Mouse (Mus musculus) forebrain, embryonic 13.5 days (tissue): Measurements from ENCODE around the gene Zbtb40. TPM values are rescaled to one million over a fixed set of nuclear protein-coding genes. Genes with fewer than 3 reads are reported as not detected.

Source experiments
- ATAC-seq: fragments of 200-750 bp; cut with Nextera tagmentation; 2 replicates; pipeline ENCODE4 v1.8.0; 2017
- H3K27ac ChIP-seq: fragments of 300-500 bp; sonication (generic); 2 replicates; pipeline ENCODE4 v1.5.1; 2015; ENCODE audit warnings: inconsistent platforms, mild to moderate bottlenecking, moderate library complexity
- H3K27me3 ChIP-seq: fragments of 300-500 bp; sonication (generic); 2 replicates; pipeline ENCODE4 v1.6.1; 2015; ENCODE audit warnings: mild to moderate bottlenecking, inconsistent platforms
- H3K36me3 ChIP-seq: fragments of 300-500 bp; sonication (generic); 2 replicates; pipeline ENCODE4 v1.6.1; 2015; ENCODE audit warnings: mild to moderate bottlenecking, inconsistent platforms; ENCODE audit not compliant: poor library complexity, severe bottlenecking
- H3K4me1 ChIP-seq: fragments of 300-500 bp; sonication (generic); 2 replicates; pipeline ENCODE4 v1.6.1; 2015; ENCODE audit warnings: inconsistent platforms
- H3K4me2 ChIP-seq: fragments of 300-500 bp; sonication (generic); 2 replicates; pipeline ENCODE4 v1.6.1; 2015; ENCODE audit warnings: inconsistent platforms, mild to moderate bottlenecking, moderate library complexity
- H3K4me3 ChIP-seq: fragments of 300-500 bp; sonication (generic); 2 replicates; pipeline ENCODE4 v1.5.1; 2015; ENCODE audit warnings: mild to moderate bottlenecking, inconsistent platforms
- H3K9ac ChIP-seq: fragments of 300-500 bp; sonication (generic); 2 replicates; pipeline ENCODE4 v1.6.1; 2015; ENCODE audit warnings: mild to moderate bottlenecking, inconsistent platforms
- H3K9me3 ChIP-seq: fragments of 300-500 bp; sonication (generic); replicated peaks from 2 replicates; pipeline ENCODE4 v1.6.1; 2016; ENCODE audit warnings: inconsistent platforms
- WGBS: fragments of 180-500 bp; shearing (Covaris S2); methylation state at CpG from one replicate; pipeline ENCODE4 v1.1.7; 2015; 5-methylcytosine and 5-hydroxymethylcytosine counted together
- polyA plus RNA-seq: library from polyadenylated mRNA; unstranded; fragments of >200 nt; fragmentation: Nextera tagmentation; extraction: Ambion mirVana; gene quantifications from 2 replicates; pipeline ENCODE4 v1.2.1, GENCODE M21; 2015

Zbtb40 gene
- polyA plus RNA-seq, 1 experiment from 2014 or later: 4.8 TPM

DNA sequence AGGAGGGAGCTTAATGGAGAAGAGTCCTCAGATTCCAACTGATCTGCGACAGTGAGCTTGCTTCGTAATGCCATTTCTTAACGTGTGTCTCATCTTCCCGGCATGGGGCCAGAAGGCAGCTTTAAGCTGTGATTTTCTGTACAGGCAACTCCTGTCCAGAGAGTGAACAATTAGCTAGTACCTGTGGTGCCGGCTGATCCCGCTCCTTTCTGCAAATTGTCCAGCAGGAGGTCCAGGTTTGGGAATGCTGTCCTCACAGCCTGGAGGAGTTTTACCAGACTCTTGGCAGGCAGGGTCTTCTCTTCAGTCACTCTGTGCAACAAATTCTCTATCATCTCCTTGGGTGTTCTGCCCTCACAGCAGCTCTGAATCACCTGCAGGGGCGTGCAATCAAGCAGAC lies 47.6 kb downstream of the Zbtb40 start:
- Histone ChIP-seq H3K4me1 (peaks cover 15% of the 10 kb centered on the region; the same call in 1 of the 2 replicates), H3K4me3 (no peak overlapping the region), H3K27ac (no peak overlapping the region), H3K9me3 (no peaks in the 10 kb centered on the region), H3K36me3 (peaks cover 10% of the 10 kb centered on the region), H3K9ac (no peak overlapping the region), H3K4me2 (no peak overlapping the region), H3K27me3 (no peaks in the 10 kb centered on the region)
- ATAC-seq: no peak
- 64% methylated on average over 7 of the region's 7 CpGs for WGBS

DNA sequence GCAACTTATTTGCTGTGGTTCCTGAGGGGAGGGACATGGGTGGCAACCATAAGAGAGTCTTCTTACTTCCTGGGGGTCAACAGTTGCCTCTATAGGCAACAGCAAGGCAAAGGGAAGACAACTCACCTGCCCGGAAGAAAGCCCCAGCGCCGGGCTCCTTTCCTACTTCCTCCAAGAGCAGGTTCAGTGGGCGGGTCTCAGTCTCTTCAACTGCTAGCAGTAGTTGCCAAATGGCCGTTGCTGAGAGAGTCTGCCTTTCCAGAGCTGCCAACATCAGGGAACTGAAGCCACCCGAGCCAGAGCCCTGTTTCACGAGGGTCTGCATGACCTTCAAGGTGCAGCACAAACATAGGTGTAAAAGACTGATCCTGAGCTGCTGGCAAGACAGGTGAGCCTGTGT lies 50.2 kb downstream of the Zbtb40 start:
- no peak overlapping the region for H3K9ac ChIP-seq
- H3K27me3 ChIP-seq: no peaks in the 10 kb centered on the region
- ATAC-seq: no peak
- peaks cover 35% of the 10 kb centered on the region for H3K36me3 ChIP-seq
- no peak overlapping the region for H3K4me2 ChIP-seq
- peaks cover 11% of the 10 kb centered on the region; the same call in 1 of the 2 replicates for H3K4me1 ChIP-seq
- H3K4me3 ChIP-seq: no peak overlapping the region
- no peak overlapping the region for H3K27ac ChIP-seq
- H3K9me3 ChIP-seq: no peaks in the 10 kb centered on the region
- WGBS: 82% methylated on average over 7 of the region's 7 CpGs

DNA sequence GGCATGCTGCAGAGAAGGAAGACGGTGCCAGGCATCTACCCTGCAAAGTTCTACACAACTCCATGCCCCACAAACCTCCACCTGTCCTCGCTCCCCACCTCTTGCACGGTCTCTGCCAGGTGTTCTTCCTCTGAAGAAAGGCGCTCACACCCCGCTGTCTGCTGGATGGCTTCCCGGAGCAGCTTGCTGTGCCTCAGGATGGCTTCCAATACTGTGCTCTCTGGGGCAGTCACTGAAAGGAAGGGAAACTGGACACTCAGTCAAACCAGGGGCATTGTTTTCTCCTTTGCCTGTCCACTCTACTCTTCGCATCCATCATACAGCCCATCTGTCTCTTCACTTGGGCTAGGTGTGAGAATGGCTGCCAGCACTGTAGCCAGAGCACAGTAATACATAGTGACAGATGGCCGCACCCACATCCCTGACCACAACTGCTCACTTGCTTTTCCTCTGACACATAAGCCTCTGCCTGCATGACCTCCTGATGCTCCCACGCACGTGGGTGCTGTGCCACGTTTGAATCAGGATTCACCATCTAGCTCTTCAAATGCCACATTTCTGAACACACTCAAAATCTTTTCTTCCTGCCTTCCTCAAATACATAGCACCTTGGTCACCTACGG lies 50.8 kb downstream of the Zbtb40 start:
- H3K36me3 ChIP-seq: peaks cover 41% of the 10 kb centered on the region
- ATAC-seq: no peak

DNA sequence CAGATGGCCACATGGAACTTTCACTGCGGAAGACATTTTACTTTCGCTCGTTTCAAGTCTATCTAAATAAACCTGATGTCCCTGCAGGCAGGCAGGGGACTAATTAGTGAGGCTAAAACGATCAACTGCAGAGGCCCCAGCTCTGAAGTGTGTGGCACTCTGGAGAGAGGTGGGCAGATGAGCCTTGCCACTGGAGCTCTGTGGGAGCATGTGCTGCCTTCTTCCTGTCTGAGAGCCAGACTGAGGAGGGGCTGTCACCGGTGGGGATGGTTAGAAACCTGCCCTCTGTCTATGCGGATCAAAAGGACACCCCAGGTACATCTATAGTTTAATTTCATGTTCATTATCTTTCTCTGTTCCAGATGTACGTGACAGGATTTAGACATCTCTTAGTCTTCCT lies 51.7 kb downstream of the Zbtb40 start:
- ATAC-seq: no peak
- H3K4me3 ChIP-seq: no peak overlapping the region
- no peaks in the 10 kb centered on the region for H3K27me3 ChIP-seq
- H3K9ac ChIP-seq: no peak overlapping the region
- WGBS: 64% methylated on average over 7 of the region's 7 CpGs
- peaks cover 46% of the 10 kb centered on the region for H3K36me3 ChIP-seq
- H3K4me1 ChIP-seq: peaks cover 11% of the 10 kb centered on the region; the same call in 1 of the 2 replicates
- H3K27ac ChIP-seq: no peak overlapping the region
- no peaks in the 10 kb centered on the region for H3K9me3 ChIP-seq
- no peak overlapping the region for H3K4me2 ChIP-seq

More for the DNA sequence above, 50.8 kb downstream of the Zbtb40 start:
- no peak overlapping the region for H3K9ac ChIP-seq
- no peak overlapping the region for H3K27ac ChIP-seq
- no peak overlapping the region for H3K4me2 ChIP-seq
- WGBS: 92% methylated on average over 12 of the region's 12 CpGs
- no peak overlapping the region for H3K4me3 ChIP-seq
- peaks cover 11% of the 10 kb centered on the region; the same call in 1 of the 2 replicates for H3K4me1 ChIP-seq
- H3K9me3 ChIP-seq: no peaks in the 10 kb centered on the region
- no peaks in the 10 kb centered on the region for H3K27me3 ChIP-seq

DNA sequence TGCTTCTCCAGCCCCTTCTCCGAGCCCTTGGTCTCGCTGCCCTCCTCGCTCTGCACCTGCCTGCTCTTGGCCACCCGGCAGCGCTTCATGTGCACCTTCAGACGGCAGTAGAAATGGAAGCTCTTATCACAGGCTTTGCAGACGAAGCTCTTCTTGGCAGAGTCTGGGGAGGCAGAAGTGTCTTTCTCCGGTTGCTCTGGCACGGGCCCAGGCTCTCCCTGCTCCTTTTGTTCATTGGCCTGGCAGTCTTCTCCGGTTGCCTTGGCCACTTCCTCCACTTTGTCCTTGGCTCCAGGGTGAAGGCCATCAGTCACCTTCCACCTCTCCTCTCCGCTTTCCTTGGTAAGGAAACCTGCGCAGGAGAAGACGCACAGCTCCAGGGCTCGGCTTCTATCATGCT lies 53.2 kb downstream of the Zbtb40 start:
- Histone ChIP-seq H3K27me3 (no peaks in the 10 kb centered on the region), H3K4me1 (peaks cover 11% of the 10 kb centered on the region; the same call in 1 of the 2 replicates), H3K4me2 (no peak overlapping the region), H3K9me3 (no peaks in the 10 kb centered on the region), H3K36me3 (peaks cover 51% of the 10 kb centered on the region), H3K27ac (no peak overlapping the region), H3K9ac (no peak overlapping the region), H3K4me3 (no peak overlapping the region)
- ATAC-seq: no peak
- WGBS: 83% methylated on average over 14 of the region's 14 CpGs

DNA sequence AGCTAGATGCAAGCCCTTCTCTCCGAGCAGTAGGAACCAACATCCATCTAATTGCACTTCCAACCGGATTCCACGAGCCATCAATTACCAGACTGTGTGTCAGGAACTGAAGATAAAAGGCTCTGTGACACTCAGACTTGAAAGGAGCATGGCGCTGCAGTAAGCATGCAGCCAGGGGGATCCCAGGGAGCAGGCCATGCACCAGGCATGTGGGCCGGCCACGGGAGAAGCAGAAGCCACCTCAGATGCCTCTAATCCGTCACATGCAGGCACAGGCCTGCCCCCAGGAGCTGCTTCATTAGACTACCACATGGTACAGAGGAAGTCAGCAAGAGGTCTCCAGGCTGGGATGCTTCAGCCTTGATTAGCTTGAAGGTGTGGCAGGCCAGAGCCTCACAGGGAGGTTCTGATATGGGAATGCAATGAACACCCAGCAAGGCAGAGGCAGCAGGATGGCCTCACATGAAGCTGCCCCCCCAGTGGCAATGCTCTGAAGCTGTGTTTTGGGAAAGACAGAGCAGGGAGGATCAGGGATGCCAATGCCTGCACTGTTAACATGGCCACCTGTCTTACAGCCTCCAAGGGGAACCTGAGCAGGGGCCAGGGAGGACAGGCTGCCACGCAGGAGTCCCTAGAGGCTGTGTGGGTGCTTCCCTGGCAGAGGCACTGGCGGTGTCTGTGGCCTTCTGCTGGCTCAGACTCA lies 66.5 kb downstream of the Zbtb40 start:
- no peaks in the 10 kb centered on the region for H3K9me3 ChIP-seq
- WGBS: 52% methylated on average over 9 of the region's 9 CpGs
- no peak overlapping the region for H3K9ac ChIP-seq
- peak; percentile 60 for ATAC-seq
- H3K27me3 ChIP-seq: 0 out of 2 replicates have a peak, but pooled peaks cover 6% of the 10 kb centered on the region
- H3K27ac ChIP-seq: peak overlapping the region; percentile 62
- H3K36me3 ChIP-seq: peaks cover 19% of the 10 kb centered on the region
- H3K4me1 ChIP-seq: peaks cover 24% of the 10 kb centered on the region
- H3K4me2 ChIP-seq: no peak overlapping the region
- H3K4me3 ChIP-seq: no peak overlapping the region

DNA sequence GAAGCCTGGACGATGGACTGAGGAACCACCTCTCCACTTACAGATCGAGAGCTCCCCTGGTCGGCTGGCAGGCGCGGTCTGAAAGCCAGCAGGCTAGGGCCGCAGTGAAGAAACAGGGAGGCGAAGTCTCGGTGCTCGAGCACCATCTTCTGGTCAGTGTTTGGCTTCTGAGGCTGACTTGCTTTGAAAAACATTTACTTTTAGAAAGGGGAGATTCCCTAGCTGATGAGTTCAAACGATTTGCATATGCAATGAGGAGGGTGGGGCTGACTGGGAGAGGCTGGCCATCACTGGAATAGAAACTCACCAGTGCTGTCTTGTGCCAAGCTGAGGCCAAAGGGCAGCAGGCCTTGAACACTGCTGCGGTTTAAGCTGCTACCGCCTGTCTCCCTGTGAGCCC lies 67.3 kb downstream of the Zbtb40 start:
- Histone ChIP-seq H3K9ac (no peak overlapping the region), H3K4me2 (no peak overlapping the region), H3K27ac (no peak overlapping the region), H3K4me3 (no peak overlapping the region), H3K4me1 (peaks cover 24% of the 10 kb centered on the region), H3K36me3 (peaks cover 11% of the 10 kb centered on the region), H3K9me3 (no peaks in the 10 kb centered on the region), H3K27me3 (0 out of 2 replicates have a peak, but pooled peaks cover 6% of the 10 kb centered on the region)
- WGBS: 5% methylated on average over 12 of the region's 12 CpGs
- peak; percentile 58 for ATAC-seq

DNA sequence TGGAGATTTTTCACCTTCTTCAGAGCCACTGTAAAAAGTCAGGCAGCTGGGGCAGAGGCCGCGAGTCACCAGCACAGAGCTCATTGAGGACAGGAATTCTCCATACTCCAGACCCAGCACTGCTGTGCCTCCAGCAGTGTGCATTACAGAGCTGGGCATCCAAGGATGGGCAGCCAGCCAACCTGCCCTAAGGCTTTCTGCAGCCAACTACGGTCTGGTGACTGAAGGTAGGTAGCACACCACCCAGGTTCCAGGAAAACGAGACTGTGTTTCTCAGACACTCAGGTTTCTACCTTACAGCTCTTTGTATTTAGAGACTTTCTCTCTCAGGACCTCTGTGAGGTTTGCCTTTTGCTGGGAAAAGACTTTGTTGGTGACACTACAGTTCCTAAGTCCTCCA lies 67.7 kb downstream of the Zbtb40 start:
- Histone ChIP-seq H3K36me3 (peaks cover 6% of the 10 kb centered on the region; the same call in 1 of the 2 replicates), H3K4me2 (no peak overlapping the region), H3K27me3 (0 out of 2 replicates have a peak, but pooled peaks cover 6% of the 10 kb centered on the region), H3K9ac (0 out of 2 replicates have a peak overlapping the region, but pooled peaks have one; percentile 4), H3K4me3 (no peak overlapping the region), H3K27ac (no peak overlapping the region), H3K9me3 (no peaks in the 10 kb centered on the region), H3K4me1 (peaks cover 24% of the 10 kb centered on the region)
- ATAC-seq: no peak
- WGBS: 62% methylated on average over 4 of the region's 4 CpGs

DNA sequence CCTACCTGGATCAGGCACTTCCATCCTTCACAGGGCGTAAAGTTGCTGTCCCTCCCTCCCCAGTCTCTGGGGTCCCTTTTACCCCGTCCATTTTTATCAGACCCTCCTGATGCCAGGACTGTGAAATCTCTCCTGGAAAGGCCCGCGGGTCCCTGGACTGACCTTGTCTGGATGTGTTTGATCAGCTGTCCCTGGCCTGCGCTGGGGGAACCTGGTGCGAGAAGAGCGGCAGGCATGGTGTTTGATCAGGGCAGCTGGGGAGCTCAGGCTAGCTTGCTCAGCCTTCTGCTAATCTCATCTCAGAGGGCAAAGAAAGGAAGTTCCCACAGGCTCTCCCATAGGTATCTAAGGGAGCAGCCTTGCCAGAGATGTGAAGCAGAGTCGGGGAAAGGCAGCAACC lies 71.4 kb downstream of the Zbtb40 start:
- Histone ChIP-seq H3K4me3 (no peak overlapping the region), H3K27me3 (peaks cover 10% of the 10 kb centered on the region; the same call in 1 of the 2 replicates), H3K4me2 (no peak overlapping the region), H3K4me1 (peaks cover 21% of the 10 kb centered on the region), H3K9ac (no peak overlapping the region), H3K9me3 (no peaks in the 10 kb centered on the region), H3K27ac (no peak overlapping the region), H3K36me3 (no peaks in the 10 kb centered on the region)
- no peak for ATAC-seq
- WGBS: 63% methylated on average over 8 of the region's 8 CpGs

DNA sequence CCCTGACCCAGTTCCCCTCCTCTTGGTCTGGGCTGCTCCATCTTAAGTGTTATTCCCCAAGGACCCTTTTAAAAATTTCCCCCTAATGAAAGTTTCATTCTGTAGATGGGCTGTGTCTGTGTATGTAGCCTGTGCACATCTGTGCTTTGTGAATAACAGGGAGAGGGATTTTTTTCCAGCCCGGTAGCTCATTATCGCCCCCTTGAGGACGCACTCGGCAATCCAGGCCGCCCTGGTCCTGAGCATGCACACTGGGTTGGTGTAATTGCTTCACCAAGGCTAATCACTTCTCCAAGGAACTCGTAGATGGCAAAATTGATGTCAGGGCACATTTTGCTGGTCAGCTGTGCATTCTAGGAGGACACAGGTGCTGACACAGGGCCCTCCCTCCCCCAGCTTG lies 77.7 kb downstream of the Zbtb40 start:
- Histone ChIP-seq H3K4me2 (no peak overlapping the region), H3K36me3 (no peaks in the 10 kb centered on the region), H3K4me1 (peaks cover 36% of the 10 kb centered on the region), H3K9ac (no peak overlapping the region), H3K27ac (no peak overlapping the region), H3K9me3 (no peaks in the 10 kb centered on the region), H3K4me3 (no peak overlapping the region), H3K27me3 (peaks cover 30% of the 10 kb centered on the region)
- WGBS: 6% methylated on average over 6 of the region's 6 CpGs
- ATAC-seq: no peak

DNA sequence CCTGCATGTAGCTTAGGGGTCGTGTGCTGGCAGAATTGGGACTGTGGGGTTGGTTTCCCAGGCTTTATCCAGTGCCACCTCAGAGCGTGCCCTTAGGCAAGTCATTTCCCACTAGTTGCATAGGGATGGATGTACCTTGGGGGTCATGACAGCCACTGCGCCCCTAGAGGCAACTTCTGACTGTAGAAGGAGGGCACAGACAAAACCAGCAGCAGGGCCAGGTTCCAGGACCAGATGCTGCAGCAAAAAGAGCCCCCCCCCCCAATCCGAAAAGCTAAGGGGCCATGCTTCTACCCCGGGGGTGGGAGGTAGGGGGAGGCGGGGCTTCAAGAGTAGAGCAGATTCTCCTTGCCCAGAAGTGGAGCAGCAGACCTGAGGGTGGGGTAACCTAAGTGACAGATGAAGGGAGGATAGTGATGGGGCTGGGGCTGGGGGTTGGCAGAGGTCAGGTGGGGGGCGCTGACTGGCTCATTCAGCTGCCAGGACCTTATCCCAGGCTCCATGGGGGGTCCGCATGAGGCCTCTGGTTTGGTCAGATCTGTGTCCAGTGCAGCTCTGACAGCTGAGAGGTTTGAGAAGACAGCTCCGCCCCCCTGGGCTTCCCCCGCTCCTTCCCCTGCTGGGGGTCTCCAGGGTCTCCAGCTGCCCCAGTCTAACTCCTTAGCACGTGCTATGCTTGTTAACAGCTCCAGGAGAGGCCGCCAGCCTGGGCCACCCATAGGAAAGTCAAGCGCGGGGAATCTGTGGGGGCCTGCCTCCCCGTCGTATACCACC lies 78.9 kb downstream of the Zbtb40 start:
- no peak for ATAC-seq
- Histone ChIP-seq H3K4me3 (no peak overlapping the region), H3K4me2 (no peak overlapping the region), H3K4me1 (peaks cover 48% of the 10 kb centered on the region), H3K9ac (no peak overlapping the region), H3K27ac (no peak overlapping the region), H3K9me3 (no peaks in the 10 kb centered on the region), H3K27me3 (peaks cover 41% of the 10 kb centered on the region), H3K36me3 (no peaks in the 10 kb centered on the region)
- WGBS: 35% methylated on average over 16 of the region's 16 CpGs

DNA sequence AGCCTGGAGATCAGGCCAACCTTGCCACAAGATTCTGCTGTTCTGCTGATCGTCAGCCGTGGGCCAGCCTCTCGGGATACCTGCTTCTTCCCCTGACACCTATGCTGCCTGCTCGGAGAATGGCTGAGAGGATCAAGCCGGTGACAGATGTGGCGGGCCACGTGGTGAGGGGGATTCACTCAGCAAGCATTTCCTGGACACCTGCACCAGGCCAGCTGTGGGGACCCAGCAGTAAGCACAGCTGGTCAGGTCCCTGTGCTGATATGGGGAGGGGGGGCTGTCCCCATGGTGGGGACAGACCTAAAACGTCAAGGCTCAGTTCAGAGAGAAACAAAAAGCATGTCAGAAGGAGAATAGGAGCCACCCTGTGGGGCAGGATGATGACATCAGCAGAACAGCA lies 79.5 kb downstream of the Zbtb40 start:
- no peak overlapping the region for H3K27ac ChIP-seq
- peaks cover 41% of the 10 kb centered on the region for H3K27me3 ChIP-seq
- H3K4me3 ChIP-seq: no peak overlapping the region
- H3K9ac ChIP-seq: no peak overlapping the region
- no peak overlapping the region for H3K4me2 ChIP-seq
- no peaks in the 10 kb centered on the region for H3K36me3 ChIP-seq
- peaks cover 48% of the 10 kb centered on the region for H3K4me1 ChIP-seq
- no peak for ATAC-seq
- 68% methylated on average over 8 of the region's 8 CpGs for WGBS
- H3K9me3 ChIP-seq: no peaks in the 10 kb centered on the region
